Mouse (Mus musculus) left cerebral cortex, postnatal 25 days (tissue): ENCODE results near the gene Elmsan1. TPM values are rescaled to one million over a fixed set of nuclear protein-coding genes. Genes with fewer than 3 reads are reported as not detected.
A peak's percentile ranks its signal among the peaks of the same experiment; 100 is the strongest.
"Not testable (repeated sequence)": the region's sequence is repeated elsewhere in the genome, so short reads cannot be mapped to it uniquely, and the experiment has no call there.

Source experiments
- DNase-seq, 2 experiments: peaks; one replicate each; pipeline ENCODE4 v3.0.0; 2022; ENCODE audit warnings: low spot score in 2 of 2, mixed read lengths in 1 of 2
- intact Hi-C: fragments of 180-260 bp; cut with DNase I; formaldehyde crosslinking; loops from one replicate; pipeline ENCODE4 v1.15.1; 2025
- total RNA-seq, 2 experiments: library from RNA; stranded (reverse); gene quantifications; 2 replicates each; pipeline ENCODE4 v1.2.3; 2021

Elmsan1 gene
- total RNA-seq, 2 experiments from 2014 or later, result 15.0 to 15.7 TPM

DNA sequence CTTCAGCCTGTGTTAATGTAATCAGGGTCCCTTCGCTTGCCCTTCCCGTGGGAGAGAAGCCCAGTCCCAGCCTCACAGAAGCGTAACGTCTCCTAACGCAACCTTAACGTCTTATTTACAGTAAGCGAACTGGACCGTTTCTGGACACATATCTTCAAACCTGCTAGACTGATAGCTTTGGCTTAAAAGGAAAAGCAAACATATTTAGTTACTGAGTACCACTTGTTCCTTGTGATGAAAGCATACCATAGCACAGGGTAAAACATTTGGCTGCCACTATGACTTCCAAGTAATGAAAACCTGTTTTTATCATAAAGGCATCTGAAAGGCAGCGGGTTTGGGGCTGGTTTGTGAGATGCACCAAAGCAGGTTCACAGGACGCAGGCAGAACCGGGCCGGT is 92.8 kb downstream of the Elmsan1 start:
- DNase-seq, result no peak
- intact Hi-C loops, result no loop called here

DNA sequence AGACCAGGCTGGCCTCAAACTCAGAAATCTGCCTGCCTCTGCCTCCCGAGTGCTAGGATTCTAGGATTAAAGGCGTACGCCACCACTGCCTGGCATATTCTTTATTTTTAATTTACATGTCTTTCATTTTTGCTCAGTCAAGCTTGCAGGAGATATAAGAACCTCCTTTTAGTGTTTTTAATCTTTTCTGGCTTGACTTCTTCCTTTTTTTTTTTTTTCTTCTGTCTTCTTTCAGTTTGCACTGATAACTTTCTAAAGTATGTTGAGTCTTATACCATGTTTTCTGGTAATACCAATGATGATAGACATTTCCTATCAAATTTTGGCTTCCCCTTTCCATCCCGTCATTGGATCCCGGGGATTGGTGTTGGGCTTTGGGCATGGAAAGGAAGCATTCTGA is 99.1 kb downstream of the Elmsan1 start:
- no peak for DNase-seq
- intact Hi-C loops, result no loop called here

DNA sequence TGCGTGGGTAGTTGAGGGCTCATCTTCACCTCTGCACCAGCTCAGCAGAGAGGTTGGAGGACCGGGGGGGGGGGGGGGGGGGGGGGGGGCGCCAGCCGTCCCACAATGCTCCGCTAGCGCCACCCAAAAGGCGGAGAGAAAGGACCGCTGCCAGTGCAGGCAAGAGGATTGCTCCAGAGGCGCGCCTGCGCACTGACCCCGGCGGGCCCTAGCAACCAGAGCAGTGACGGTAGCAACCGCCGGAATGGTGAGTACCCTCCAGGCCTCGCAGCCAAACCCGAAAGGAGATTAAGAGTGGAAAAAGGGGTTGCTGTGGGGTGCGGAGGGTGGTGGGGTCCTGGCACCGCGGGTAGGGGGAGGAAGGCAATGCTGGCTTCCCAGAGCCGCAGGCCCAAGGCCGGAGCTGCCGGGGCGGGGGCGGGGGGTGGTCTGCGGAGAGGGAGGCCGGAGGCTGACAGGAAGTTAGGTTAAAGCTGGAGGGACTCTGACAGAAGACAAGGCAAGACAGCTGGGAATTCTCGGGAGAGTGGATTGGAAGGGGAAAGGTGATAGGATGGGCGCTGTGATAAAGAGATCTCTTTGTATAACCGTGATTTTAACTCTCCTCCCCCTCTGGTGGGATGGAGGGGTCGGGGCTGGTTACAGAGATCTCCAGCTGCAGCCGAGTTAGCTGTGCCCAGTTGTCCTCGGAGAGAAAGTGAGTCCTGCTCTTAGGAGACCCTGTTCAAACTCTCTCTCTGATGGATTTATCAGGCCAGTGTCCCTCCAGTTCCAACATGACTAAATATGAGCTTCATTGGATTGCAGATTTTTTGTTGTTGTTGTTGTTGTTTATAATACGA is 104.3 kb downstream of the Elmsan1 start, which contains the start of gene Dnal1:
Gene Dnal1, plus strand, starts transcription at position 214 of the 842 bp plus-strand sequence.
- intact Hi-C loops, result no loop called here
- peak; percentile 86 to 90 for DNase-seq

DNA sequence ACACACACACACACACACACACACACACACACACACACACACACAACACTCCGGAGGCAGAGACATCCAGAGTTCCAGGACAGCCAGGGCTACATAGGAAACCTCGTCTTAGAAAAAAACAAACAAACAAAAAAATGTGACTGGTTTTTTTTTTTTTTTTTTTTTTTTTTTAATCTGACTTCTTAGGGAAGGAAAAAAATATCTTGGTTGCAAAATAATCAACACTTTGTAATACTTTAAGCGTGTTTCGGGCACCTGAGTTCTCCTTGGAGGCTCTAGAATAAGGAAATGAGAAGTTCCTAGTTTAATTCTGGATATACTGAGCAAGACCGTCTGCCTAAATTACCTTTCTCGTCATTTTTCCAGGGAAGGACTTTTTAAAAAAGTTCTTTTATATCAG is 105.0 kb downstream of the Elmsan1 start:
- no peak for DNase-seq
- intact Hi-C loops, result no loop called here

DNA sequence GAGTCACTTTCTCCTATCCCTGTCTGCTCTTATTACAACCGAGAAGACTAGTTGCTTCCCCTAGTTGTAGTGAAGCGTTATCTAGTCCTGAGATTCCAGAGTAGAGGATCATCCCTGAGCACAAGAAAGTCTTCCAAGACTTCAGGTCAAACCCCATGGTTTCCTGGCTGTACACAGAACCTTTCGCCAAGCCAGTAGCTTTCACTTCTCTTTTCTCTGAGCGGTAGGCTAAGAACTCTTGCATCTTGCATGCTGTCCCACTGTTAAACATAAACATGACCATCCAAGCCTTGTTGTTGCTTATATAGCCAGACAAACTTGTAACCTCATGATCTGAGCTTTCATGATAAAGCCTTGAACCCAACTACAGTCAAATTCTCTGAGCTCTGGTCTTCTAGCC is 107.9 kb downstream of the Elmsan1 start:
- DNase-seq, result no peak
- intact Hi-C loops, result no loop called here

DNA sequence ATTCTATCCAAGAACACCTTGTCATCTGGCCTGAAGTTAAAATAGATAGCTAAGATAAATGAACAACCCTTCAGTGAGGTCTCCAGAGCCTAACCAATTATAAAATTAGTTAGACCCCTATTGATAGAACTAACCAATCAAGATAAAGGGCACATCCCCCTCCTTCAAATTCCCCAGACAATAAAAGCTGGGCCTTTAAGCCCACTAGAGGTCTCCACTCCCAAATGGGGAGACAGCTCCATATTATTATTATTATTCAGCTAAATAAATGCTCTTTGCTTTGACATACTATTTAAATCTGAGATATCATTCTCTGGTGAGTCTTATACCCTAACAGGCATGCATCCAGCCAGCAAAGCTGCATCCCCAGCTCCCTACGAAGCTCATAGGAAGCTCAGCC is 108.8 kb downstream of the Elmsan1 start:
- DNase-seq, result no peak
- intact Hi-C loops, result no loop called here

DNA sequence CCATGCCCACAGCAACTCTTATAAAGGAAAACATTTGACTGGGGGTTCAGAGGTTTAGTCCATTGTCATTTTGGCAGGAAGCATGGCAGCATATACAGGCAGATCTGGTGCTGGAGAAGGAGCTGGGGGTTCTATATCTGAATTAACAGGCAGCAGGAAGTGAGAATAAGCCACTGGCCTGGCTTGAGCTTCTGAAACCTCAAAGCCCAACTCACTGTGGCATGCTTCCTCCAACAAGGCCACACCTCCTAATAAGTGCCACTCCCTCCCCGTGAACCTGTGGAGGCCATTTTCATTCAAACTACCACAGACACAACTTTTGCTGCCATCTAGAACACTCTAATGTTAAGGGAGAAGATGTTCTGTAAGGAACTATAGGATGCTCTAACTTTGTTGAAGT is 111.0 kb downstream of the Elmsan1 start:
- no peak for DNase-seq
- intact Hi-C loops, result no loop called here

DNA sequence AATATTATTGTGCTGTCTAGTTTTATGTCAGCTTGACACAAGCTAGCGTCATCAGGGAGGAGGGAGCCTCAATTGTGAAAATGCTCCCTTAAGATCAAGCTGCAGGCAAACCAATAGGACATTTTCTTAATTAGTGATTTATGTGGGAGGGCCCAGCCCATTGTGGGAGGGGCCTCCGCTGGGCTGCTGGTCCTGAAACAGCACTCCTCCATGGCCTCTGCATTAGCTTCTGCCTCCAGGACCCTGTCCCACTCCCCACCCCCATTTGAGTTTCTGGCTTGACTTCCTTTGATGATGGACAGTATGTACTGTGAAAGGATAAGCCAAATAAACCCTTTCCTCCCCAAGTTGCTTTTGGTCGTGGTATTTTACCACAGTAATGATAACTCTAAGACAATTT is 111.7 kb downstream of the Elmsan1 start:
- no peak for DNase-seq
- intact Hi-C loops, result no loop called here

DNA sequence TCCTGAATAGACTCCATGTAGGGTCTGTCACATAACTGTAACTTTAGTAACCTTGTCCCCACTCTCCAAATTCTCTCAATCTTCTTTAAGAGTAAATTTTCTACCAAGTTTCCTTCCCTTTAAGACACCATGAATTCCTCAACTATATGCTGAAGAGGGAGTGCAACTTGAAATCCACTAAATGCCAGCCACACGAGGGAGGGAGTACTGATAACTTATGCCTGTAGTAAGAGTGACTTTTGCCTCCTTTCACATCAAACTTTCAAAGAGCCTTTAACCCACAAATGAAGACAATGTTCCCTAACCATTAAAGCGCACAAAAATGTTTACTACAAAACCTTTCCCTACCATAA is 117.2 kb downstream of the Elmsan1 start:
- intact Hi-C loops, result no loop called here
- no peak for DNase-seq

DNA sequence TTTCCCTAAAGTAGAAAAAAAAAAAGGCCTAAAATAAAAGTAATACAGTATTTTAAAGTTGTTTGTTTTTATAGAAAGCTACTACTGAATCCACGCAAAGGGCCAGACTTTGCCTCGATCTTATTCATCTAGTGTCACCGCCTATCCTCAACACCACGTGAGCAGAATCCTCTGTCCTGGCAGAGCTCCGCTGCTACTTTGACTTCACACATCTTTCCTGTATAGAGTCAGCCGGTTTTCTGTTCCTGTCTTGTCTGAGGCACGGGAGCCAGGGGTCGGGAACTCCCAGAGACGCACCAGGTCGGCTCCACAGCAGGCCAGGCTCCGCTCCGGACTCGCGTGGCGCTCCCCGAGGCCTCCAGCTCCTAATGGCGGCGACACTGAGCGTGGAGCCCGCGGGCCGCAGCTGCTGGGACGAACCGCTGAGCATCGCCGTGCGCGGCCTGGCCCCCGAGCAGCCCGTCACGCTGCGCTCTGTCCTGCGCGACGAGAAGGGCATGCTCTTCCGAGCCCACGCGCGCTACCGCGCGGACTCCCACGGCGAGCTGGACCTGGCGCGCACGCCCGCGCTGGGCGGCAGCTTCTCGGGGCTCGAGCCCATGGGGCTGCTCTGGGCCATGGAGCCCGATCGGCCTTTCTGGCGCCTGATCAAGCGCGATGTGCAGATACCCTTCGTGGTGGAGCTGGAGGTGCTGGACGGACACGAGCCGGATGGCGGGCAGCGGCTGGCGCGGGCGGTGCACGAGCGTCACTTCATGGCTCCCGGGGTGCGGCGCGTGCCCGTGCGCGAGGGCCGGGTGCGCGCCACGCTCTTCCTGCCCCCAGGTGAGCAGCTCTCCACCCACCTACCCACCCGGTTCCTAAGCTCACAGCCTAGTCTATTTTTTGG is 117.8 kb downstream of the Elmsan1 start, which contains the start of gene Acot6:
Gene Acot6, plus strand, starts transcription at position 51 of the 889 bp plus-strand sequence.
- peak; percentile 48 to 57 for DNase-seq

DNA sequence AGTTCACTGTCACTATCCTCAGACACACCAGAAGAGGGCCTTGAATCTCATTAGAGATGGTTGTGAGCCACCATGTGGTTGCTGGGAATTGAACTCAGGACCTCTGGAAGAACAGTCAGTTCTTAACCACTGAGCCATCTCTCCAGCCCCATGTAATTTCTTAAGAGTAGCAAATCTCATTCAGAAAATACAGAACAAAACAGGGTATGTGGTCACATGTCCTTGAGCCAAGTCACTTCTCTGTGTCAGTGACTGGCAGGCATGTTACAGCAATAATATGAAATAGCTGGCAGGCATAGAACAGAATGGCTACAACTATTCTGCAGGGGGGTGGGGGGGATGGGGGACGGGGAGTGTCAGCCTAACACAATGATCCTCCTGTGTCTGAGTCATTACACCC is 118.6 kb downstream of the Elmsan1 start:
- intact Hi-C loops, result no loop called here
- DNase-seq, result no peak

More for the DNA sequence above, 117.8 kb downstream of the Elmsan1 start, which contains the start of gene Acot6:
- intact Hi-C loops, result not testable (repeated sequence)

DNA sequence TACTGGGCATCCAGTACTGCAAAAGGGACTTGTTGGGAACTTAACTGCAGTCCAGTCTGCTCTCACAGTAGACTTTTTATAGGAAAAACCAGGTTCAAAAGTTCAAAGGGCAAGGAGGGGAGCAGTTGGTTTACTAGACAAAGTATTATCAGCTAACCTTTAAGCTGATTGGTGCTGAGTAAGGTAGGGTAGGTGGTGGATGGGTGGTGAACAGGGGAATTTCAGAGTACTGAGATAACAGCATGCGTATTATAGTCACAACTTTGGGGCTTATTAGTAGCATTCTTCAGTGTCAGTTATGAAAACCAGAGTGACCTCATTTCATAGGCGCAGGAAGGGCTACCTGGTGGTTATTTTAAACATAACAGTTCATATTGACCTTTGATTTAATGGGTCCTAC is 119.1 kb downstream of the Elmsan1 start:
- DNase-seq, result no peak
- intact Hi-C loops, result no loop called here

Other genes with a start within 250 kb of the Elmsan1 start
- gene Heatr4, start 234.0 kb downstream of the Elmsan1 start, total RNA-seq, result not detected
- 10 to 100 TPM in 1 of 2 experiments, 1 to 10 TPM in 1; 9.5 to 12.5 TPM for gene Acot2, start 231.0 kb downstream of the Elmsan1 start, total RNA-seq
- 10 to 100 TPM; 10.3 to 13.8 TPM for gene Acot1, start 209.4 kb downstream of the Elmsan1 start, total RNA-seq
- gene Acot4, start 180.5 kb downstream of the Elmsan1 start, total RNA-seq, result 1 to 10 TPM; 2.4 to 3.7 TPM
- gene Gm49366, start 179.9 kb downstream of the Elmsan1 start, total RNA-seq, result not detected
- 1 to 10 TPM; 1.5 to 3.0 TPM for gene Acot3, start 166.7 kb downstream of the Elmsan1 start, total RNA-seq
- 1 to 10 TPM; 5.1 to 7.0 TPM for gene Acot5, start 149.6 kb downstream of the Elmsan1 start, total RNA-seq
- 1 to 10 TPM; 3.7 to 3.9 TPM for gene Acot6, start 118.2 kb downstream of the Elmsan1 start, total RNA-seq
- 100 to 1,000 TPM; 104 to 108 TPM for gene Dnal1, start 104.5 kb downstream of the Elmsan1 start, total RNA-seq
- 1 to 10 TPM; 4.9 to 5.2 TPM for gene Pnma1, start 70.4 kb downstream of the Elmsan1 start, total RNA-seq
- 10 to 100 TPM; 28.3 to 39.1 TPM for gene Ptgr2, start 66.4 kb upstream of the Elmsan1 start, total RNA-seq
- gene Zfp410, start 98.0 kb upstream of the Elmsan1 start, total RNA-seq, result 10 to 100 TPM; 37.8 to 38.7 TPM
- gene Coq6, start 142.8 kb upstream of the Elmsan1 start, total RNA-seq, result 10 to 100 TPM; 22.2 to 23.1 TPM
- 10 to 100 TPM; 11.3 to 11.6 TPM for gene Fam161b, start 143.0 kb upstream of the Elmsan1 start, total RNA-seq
- 10 to 100 TPM; 23.6 to 24.1 TPM for gene Entpd5, start 190.1 kb upstream of the Elmsan1 start, total RNA-seq
- gene Bbof1, start 190.2 kb upstream of the Elmsan1 start, total RNA-seq, result 10 to 100 TPM in 1 of 2 experiments, 1 to 10 TPM in 1; 7.4 to 11.9 TPM
- 10 to 100 TPM; 12.8 to 14.7 TPM for gene Rnf113a2, start 198.3 kb upstream of the Elmsan1 start, total RNA-seq
- gene Aldh6a1, start 232.1 kb upstream of the Elmsan1 start, total RNA-seq, result 10 to 100 TPM; 38.1 to 45.3 TPM
- 10 to 100 TPM; 22.2 to 22.4 TPM for gene Lin52, start 232.5 kb upstream of the Elmsan1 start, total RNA-seq